Mouse (Mus musculus): ENCODE data around the gene Gm42674. TPM values are rescaled to one million over a fixed set of nuclear protein-coding genes. Genes with fewer than 3 reads are reported as not detected.

Gene Gm42674
- polyA plus RNA-seq, 1 experiment, result not detected

- H3K4me3 ChIP-seq (ENCODE audit: insufficient read depth, low read depth, low read length), result 0 out of 2 replicates have a peak within 1 kb of the TSS, but pooled peaks have one; percentile 14
- H3K4me1 ChIP-seq (ENCODE audit: control insufficient read depth, insufficient read depth, low read length), result peaks cover 13% of the 10 kb centered on the region
- TF ChIP-seq POLR2A (IDR thresholded peaks at IDR 0.05; ENCODE audit: insufficient read depth, low read depth, low read length) (no peak), CTCF (IDR thresholded peaks at IDR 0.05; ENCODE audit: insufficient read depth, low read depth, low read length) (no peak)
- WGBS, result 7% methylated on average over 23 of the region's 23 CpGs
- H3K27ac ChIP-seq (ENCODE audit: insufficient read depth, low read depth, low read length), result no peak within 1 kb of the TSS
These were observed 11.1 kb downstream of the Gm42674 start, which contains the start of gene S100a6 for GRCm38 (mm10) chr3:90612728-90613291. Gene S100a6, plus strand, starts transcription at chr3:90612882.

DNA sequence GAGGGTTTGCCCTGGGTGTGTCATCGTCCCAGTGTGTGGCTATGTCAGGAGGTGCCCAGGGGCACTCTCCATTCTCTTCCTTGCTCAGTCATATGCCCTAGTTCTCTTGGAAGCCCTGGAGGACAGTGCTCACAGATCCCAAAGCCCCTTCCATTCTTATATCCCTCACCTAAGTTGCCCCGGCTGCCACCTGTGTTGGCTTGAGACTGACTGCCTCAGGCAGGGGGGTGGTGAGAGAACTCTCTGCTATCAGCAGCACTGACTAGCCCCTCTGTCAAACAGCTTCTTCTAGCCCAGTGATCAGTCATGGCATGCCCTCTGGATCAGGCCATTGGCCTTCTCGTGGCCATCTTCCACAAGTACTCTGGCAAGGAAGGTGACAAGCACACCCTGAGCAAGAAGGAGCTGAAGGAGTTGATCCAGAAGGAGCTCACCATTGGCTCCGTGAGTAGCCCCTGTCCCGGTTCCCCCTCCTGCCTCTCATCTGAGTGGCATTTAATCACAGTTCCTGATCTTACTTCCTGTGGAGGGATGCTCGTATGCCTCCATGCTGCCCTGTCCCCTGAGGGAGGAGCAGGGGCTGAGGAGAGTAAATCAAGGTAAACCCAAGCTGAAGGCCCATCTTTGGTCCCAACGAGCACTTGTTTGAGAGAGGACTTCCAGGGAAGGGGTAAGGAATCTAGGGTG, 11.9 kb downstream of the Gm42674 start:
- TF ChIP-seq POLR2A (IDR thresholded peaks at IDR 0.05; ENCODE audit: insufficient read depth, low read depth, low read length) (no peak), CTCF (IDR thresholded peaks at IDR 0.05; ENCODE audit: insufficient read depth, low read depth, low read length) (no peak)
- no peak overlapping the region for H3K27ac ChIP-seq (ENCODE audit: insufficient read depth, low read depth, low read length)
- no peak overlapping the region for H3K4me3 ChIP-seq (ENCODE audit: insufficient read depth, low read depth, low read length)
- 76% methylated on average over 7 of the region's 7 CpGs for WGBS
- peaks cover 13% of the 10 kb centered on the region for H3K4me1 ChIP-seq (ENCODE audit: control insufficient read depth, insufficient read depth, low read length)

DNA sequence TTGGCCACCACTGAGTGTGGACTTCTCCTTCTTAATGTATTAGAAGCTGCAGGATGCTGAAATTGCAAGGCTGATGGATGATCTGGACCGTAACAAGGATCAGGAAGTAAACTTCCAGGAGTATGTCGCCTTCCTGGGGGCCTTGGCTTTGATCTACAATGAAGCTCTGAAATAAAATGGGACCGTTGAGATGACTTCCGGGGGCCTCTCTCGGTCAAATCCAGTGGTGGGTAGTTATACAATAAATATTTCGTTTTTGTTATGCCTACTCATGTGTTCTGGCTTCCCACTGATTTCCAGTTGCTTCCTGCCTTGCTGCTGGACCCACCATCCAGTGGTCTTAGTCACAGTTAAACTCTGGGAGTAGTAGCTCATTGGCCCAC, 12.4 kb downstream of the Gm42674 start:
- Histone ChIP-seq H3K4me1 (ENCODE audit: control insufficient read depth, insufficient read depth, low read length) (peaks cover 13% of the 10 kb centered on the region), H3K27ac (ENCODE audit: insufficient read depth, low read depth, low read length) (no peak overlapping the region), H3K4me3 (ENCODE audit: insufficient read depth, low read depth, low read length) (no peak overlapping the region)
- WGBS, result 93% methylated on average over 6 of the region's 6 CpGs
- TF ChIP-seq POLR2A (IDR thresholded peaks at IDR 0.05; ENCODE audit: insufficient read depth, low read depth, low read length) (no peak), CTCF (IDR thresholded peaks at IDR 0.05; ENCODE audit: insufficient read depth, low read depth, low read length) (no peak)

- WGBS, result 83% methylated on average over 11 of the region's 11 CpGs
- no peak overlapping the region for H3K4me3 ChIP-seq (ENCODE audit: insufficient read depth, low read depth, low read length)
- no peak overlapping the region for H3K27ac ChIP-seq (ENCODE audit: insufficient read depth, low read depth, low read length)
- TF ChIP-seq CTCF (IDR thresholded peaks at IDR 0.05; ENCODE audit: insufficient read depth, low read depth, low read length) (no peak), POLR2A (IDR thresholded peaks at IDR 0.05; ENCODE audit: insufficient read depth, low read depth, low read length) (no peak)
- H3K4me1 ChIP-seq (ENCODE audit: control insufficient read depth, insufficient read depth, low read length), result peaks cover 13% of the 10 kb centered on the region
These were observed 13.0 kb downstream of the Gm42674 start for GRCm38 (mm10) chr3:90614611-90615251.

DNA sequence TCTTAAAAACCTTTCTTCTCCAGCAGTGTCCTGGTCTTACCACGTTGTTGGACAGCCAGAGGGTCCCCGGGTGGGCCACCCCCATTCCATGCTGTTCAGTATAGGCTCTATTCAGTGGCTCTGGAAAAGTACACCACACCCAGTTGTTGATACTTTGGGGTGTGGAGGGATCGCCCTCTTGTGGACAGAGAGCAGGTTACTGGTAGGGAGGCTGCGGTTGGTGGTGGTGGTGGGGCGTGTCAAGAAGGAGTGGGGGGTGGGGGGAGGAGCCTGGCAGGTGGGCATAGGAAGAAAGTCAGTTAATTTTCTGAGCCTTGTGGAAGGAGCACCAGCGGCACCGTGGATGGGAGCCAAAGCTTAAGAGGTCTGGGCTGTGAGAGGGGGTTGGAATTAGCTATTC, 13.7 kb downstream of the Gm42674 start:
- TF ChIP-seq CTCF (IDR thresholded peaks at IDR 0.05; ENCODE audit: insufficient read depth, low read depth, low read length) (0 out of 2 replicates have a peak, but pooled peaks have one; percentile 20), POLR2A (IDR thresholded peaks at IDR 0.05; ENCODE audit: insufficient read depth, low read depth, low read length) (no peak)
- no peak overlapping the region for H3K27ac ChIP-seq (ENCODE audit: insufficient read depth, low read depth, low read length)

GRCm38 (mm10) chr3:90615911-90616310, 14.2 kb downstream of the Gm42674 start:
- Histone ChIP-seq H3K27ac (ENCODE audit: insufficient read depth, low read depth, low read length) (no peak overlapping the region), H3K4me1 (ENCODE audit: control insufficient read depth, insufficient read depth, low read length) (peaks cover 13% of the 10 kb centered on the region), H3K4me3 (ENCODE audit: insufficient read depth, low read depth, low read length) (no peak overlapping the region)
- 69% methylated on average over 1 of the region's 1 CpGs for WGBS
- TF ChIP-seq CTCF (IDR thresholded peaks at IDR 0.05; ENCODE audit: insufficient read depth, low read depth, low read length), result no peak
- no peak for TF ChIP-seq POLR2A (IDR thresholded peaks at IDR 0.05; ENCODE audit: insufficient read depth, low read depth, low read length)

More for the DNA sequence above, 13.7 kb downstream of the Gm42674 start:
- WGBS, result 7% methylated on average over 7 of the region's 7 CpGs
- H3K4me3 ChIP-seq (ENCODE audit: insufficient read depth, low read depth, low read length), result no peak overlapping the region
- H3K4me1 ChIP-seq (ENCODE audit: control insufficient read depth, insufficient read depth, low read length), result peaks cover 13% of the 10 kb centered on the region

DNA sequence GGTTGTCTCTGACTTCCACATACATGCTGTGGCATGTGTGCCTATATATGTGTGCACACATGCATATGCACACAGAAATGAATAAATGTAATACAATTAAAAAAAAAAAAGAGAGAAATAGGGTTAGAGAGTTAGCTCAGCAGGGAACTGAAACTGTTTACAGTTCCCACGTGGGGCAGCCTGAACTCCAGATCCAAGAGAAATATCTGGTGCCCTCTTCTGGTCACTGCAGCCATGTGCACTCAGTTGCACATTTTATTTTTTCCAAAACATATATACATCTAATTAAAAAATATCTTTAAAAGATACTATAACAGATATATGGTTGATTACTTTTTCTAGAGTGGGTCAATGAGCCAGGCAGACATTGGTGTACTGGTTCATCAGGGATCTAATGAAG, 15.9 kb downstream of the Gm42674 start:
- H3K27ac ChIP-seq (ENCODE audit: insufficient read depth, low read depth, low read length), result no peak overlapping the region
- 27% methylated on average over 1 of the region's 1 CpGs for WGBS
- H3K4me1 ChIP-seq (ENCODE audit: control insufficient read depth, insufficient read depth, low read length), result peaks cover 13% of the 10 kb centered on the region
- no peak for TF ChIP-seq CTCF (IDR thresholded peaks at IDR 0.05; ENCODE audit: insufficient read depth, low read depth, low read length)
- TF ChIP-seq POLR2A (IDR thresholded peaks at IDR 0.05; ENCODE audit: insufficient read depth, low read depth, low read length), result no peak
- no peak overlapping the region for H3K4me3 ChIP-seq (ENCODE audit: insufficient read depth, low read depth, low read length)

DNA sequence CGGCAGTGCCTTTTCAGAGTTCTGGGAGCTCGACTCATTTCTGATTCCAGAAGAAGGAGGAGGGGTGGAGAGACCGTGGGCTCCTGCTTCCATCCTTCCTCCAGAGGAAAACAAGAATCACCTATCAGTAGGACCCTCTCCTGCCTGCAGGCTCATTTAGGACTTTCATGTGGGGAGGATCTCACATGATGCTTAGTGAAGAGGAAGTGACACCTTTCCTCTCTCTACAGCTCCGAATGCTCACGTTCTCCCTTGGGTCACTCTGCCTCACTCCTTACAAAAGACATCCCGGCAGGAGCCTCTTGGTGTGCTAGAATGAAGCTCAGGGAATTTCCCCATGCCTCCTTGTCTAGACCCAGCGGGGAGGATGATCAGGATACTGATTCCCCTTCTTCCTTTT, 19.8 kb downstream of the Gm42674 start:
- Histone ChIP-seq H3K4me3 (ENCODE audit: insufficient read depth, low read depth, low read length) (no peak overlapping the region), H3K4me1 (ENCODE audit: control insufficient read depth, insufficient read depth, low read length) (peaks cover 10% of the 10 kb centered on the region), H3K27ac (ENCODE audit: insufficient read depth, low read depth, low read length) (no peak overlapping the region)
- TF ChIP-seq POLR2A (IDR thresholded peaks at IDR 0.05; ENCODE audit: insufficient read depth, low read depth, low read length) (no peak), CTCF (IDR thresholded peaks at IDR 0.05; ENCODE audit: insufficient read depth, low read depth, low read length) (no peak)
- 65% methylated on average over 7 of the region's 7 CpGs for WGBS
